Mouse (Mus musculus) G1E (cell line): ENCODE results near the gene Magi3.

Experiments
- CTCF ChIP-seq: IDR thresholded peaks from 2 replicates; pipeline ENCODE4 v1.5.1; 2012; ENCODE audit warnings: low read depth, low read length, inconsistent platforms, mixed read lengths
- GATA1 ChIP-seq: IDR thresholded peaks from 2 replicates; pipeline ENCODE4 v1.6.1; 2012; ENCODE audit warnings: borderline replicate concordance, low read length, inconsistent platforms, mixed read lengths
- POLR2AphosphoS5 ChIP-seq: IDR thresholded peaks from 2 replicates; pipeline ENCODE4 v1.6.1; 2012; ENCODE audit warnings: low read depth, low read length, inconsistent platforms; ENCODE audit not compliant: insufficient replicate concordance
- TAL1 ChIP-seq: conservative IDR thresholded peaks from 2 replicates; pipeline ENCODE4 v1.6.1; 2012; ENCODE audit warnings: low read depth, low read length, inconsistent platforms, mixed read lengths

DNA sequence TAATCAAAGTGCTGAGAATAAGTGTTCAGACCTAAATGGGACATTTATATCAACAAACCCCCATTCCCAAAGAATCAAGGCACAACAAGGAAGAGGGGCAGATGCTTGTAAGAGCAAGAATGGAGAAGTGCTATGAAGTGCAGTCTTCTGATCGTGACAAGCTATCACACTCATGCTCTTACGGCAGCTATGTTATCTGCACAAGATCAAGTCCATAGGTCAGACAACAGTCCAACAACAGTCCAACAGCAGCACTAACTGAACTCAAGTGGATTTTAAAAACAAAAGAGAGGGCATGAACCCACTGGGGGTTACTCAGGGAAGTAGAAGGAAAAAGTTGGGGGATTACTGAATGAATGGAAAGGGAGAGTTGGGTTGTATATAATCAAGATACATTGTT lies 30.4 kb downstream of the Magi3 start:
- TF ChIP-seq CTCF: no peak
- TF ChIP-seq TAL1: no peak
- no peak for TF ChIP-seq GATA1
- TF ChIP-seq POLR2AphosphoS5: no peak
